Mouse (Mus musculus): ENCODE results near the gene 9430097D07Rik.

9430097D07Rik gene

DNA sequence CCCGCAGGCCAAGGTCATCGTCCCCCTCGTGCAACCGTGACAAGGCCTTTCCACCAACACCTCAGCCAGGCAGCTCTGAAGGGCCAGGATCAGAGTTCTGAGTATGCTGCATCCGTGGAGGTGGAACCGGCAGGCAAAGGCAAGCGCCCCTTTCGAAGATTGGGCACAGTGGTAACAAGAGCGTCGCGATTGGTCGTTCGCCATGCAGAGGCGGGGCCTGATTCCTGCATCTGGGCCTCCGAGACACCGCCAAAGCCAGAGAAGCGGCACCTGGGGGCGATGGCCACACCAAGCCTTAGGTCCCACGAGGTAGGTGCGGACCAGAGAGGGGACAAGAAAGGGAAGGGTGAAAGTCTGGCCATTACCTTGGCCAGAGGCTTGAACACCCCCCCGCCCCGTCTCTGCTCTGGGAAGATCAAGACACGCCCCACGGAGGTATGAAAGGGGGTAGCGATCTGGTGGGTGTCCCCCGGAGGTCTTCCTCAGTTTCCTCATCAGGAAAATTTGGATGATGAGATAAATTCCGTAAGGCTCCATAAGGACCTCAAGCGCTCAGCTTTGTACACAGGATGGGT, at the start of gene 9430097D07Rik:
9430097D07Rik (minus strand) TSS at position 99 of the 575 bp plus-strand sequence.
- DNase-seq (ENCODE audit: low spot score) = no peak

DNA sequence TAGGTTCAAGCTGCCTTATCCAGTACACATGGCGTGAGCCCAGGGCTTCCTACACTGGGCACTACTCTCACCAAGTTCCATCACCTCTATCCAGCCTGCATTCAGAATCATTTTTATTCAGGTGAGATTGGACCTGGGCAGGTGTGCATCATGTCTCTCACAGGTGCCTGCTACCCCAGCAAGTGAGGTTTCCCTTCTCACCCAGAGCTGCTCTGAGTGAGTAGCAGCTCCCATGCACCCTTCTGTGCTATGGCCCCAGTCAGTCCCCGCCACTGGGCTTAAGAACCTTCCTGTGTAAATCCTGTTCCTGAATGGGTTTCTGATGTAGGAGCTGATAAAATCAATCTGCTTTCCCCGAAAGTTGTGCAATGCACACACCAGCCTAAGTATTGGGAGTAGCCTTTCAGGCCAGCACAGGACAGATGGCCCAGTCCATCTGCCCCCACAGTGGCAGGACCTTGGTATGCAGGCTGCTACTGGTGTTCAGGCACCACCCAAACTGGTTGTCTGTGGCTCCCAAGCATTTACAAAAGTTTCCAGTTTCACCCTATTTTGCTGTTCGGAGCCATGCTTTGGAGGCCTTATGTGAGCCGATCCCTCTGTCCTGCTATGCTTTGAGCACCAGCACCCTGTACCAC, 48.7 kb upstream of the 9430097D07Rik start:
- no peak for DNase-seq (ENCODE audit: low spot score)

- no peak for DNase-seq (ENCODE audit: low spot score)
Measured at GRCm38 (mm10) chr2:32621517-32621859, 46.0 kb upstream of the 9430097D07Rik start, which contains the start of gene Ak1. Ak1 (plus strand) TSS chr2:32621758.

DNA sequence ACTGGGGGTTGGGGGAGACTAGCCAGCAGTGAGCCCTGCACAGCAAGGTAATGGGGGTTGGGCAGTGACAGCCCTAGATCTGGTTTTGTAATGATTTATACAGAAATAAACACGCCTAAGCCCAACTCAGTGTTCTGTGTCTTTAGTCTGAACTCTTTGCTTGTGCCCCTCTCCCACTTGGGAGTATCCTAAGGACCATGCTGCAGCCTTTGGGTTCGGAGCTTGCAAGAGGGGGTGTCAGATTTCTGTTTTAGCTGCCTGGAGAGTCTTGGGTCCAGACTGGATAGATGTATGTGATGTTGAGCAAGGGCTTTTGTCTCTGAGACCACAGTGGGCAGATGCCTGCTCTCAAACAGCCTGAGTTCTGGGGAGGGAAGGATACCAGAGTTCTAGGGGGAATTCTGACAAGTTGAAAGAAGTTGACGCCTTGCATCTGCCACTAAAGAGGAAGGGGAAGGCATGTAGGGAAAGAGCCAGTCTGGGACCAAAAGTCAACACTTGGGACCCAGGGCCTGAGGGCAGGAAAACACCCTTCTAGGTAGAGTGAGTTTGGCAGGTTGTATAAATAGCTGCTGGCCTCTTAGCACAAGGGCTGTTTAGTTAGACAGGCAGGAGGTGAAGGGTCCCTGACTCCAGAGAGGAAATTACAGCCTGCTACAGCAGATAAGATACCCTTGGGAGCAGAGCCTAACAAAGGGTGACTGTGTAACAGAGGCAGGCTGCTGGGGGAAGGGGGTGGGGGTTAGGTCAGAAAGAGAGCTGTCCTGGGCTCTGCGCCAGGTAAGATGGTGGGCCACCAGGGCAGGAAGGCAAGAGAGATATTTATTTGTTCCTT, 45.4 kb upstream of the 9430097D07Rik start:
- DNase-seq (ENCODE audit: low spot score) = no peak

DNA sequence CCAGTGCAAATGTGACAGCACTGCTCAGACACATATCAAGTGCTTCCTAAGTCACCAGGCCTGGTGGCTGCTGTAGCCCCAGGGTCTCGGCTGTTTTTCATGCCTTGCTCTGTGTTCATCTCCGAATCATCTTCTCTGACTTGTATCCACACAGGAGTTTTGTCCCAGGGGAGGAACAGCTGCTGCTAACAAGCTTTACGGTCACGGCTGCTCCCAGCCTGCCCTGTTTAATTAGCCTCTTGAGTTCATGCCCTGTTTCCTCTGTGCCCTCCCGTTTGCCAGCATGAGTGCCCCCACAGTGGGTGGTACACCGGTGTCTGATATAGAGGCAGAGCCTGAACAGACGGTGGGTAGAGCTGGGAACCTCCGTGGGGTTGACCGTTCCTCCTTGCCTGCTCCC, 42.6 kb upstream of the 9430097D07Rik start:
- DNase-seq (ENCODE audit: low spot score) = no peak

DNA sequence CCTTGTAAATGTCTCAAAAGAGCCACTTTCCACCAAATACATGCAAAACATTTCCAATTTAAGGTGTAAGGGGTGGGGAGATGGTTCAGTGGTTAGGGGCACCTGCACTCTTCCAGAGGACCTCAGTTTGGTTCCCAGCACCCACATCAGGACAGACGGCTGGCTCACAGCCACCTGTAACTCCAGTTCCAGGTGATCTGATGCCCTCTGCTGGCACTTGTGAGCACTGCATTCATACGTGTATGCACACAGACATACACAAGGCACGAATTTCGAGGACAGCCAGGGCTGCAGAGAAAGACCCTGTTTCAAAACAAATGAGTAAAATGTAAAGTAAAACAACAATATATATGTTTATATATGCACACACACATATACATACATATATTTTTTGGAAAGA, 42.1 kb upstream of the 9430097D07Rik start:
- DNase-seq (ENCODE audit: low spot score) = no peak

GRCm38 (mm10) chr2:32617109-32617508, 41.6 kb upstream of the 9430097D07Rik start:
- DNase-seq (ENCODE audit: low spot score) = no peak

DNA sequence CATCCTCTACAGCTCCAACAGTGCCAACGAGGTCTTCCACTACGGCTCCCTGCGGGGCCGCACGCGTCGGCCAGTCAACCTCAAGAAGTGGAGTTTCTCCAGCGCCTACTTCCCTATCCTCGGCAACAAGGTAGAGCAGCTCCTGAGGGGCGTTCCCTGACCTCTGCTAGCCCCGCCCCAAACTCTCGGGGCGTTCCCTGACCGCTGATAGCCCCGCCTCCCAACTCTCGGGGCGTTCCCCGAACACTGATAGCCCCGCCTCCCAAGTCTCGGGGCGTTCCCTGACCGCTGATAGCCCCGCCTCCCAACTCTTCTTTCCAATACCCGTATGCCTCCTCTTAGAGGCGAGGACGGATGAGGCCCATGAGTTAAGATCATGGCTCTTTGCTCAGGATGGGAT, 36.8 kb upstream of the 9430097D07Rik start:
- DNase-seq (ENCODE audit: low spot score) = no peak

- no peak for DNase-seq (ENCODE audit: low spot score)
Measured at GRCm38 (mm10) chr2:32610610-32611229, 35.2 kb upstream of the 9430097D07Rik start.

GRCm38 (mm10) chr2:32608778-32609435, 33.4 kb upstream of the 9430097D07Rik start:
- no peak for DNase-seq (ENCODE audit: low spot score)

GRCm38 (mm10) chr2:32608141-32608777, 32.8 kb upstream of the 9430097D07Rik start:
- no peak for DNase-seq (ENCODE audit: low spot score)

- DNase-seq (ENCODE audit: low spot score) = no peak
Measured at GRCm38 (mm10) chr2:32607262-32607947, 31.9 kb upstream of the 9430097D07Rik start.

- DNase-seq (ENCODE audit: low spot score) = no peak
Measured at GRCm38 (mm10) chr2:32606161-32607142, 31.0 kb upstream of the 9430097D07Rik start.

DNA sequence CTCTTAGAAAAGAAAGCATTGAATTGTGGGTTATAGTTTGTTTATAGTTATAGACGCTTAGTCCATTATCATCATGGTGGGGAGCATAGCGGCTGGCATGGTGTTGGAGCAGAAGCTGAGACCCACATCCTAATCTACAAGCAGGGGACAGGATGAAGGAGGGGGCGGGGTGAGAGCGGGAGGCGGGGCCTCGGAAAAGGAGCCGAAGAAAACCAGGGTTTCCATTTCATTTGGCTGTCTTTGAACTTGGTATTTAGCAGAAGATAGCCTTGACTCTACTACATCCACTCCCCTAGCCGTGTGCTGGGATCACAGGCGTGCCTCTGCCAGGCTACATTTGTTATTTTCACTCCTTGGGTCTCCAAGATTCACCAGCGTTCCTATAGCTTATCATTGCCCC, 29.1 kb upstream of the 9430097D07Rik start:
- no peak for DNase-seq (ENCODE audit: low spot score)

DNA sequence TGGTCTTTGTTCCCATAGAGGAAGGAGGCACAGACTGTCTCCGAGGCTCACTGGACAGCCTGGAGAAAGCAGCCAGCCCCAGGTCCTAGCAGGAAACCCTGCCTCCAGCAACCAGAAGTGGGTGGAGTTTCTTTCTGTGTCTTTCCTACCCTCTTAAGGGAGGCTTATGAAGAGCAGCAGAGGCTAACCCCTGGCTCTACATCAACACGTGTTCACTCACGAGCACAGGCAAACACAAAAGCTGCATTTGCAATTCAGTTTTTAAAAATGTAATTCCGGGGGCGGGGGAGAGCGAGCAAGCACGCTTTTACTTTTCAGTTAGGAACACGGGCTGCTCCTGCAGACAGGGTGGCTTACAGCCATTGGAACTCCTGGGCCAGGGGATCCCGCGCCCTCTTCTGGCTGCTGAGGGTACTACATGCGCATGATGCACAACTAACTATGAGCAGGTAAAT, 27.1 kb upstream of the 9430097D07Rik start:
- peak; percentile 68 for DNase-seq (ENCODE audit: low spot score)

- no peak for DNase-seq (ENCODE audit: low spot score)
Measured at GRCm38 (mm10) chr2:32601417-32602065, 26.1 kb upstream of the 9430097D07Rik start.

- no peak for DNase-seq (ENCODE audit: low spot score)
Measured at GRCm38 (mm10) chr2:32599409-32599808, 23.9 kb upstream of the 9430097D07Rik start, which contains the start of gene St6galnac6. St6galnac6 (plus strand) TSS chr2:32599709.

DNA sequence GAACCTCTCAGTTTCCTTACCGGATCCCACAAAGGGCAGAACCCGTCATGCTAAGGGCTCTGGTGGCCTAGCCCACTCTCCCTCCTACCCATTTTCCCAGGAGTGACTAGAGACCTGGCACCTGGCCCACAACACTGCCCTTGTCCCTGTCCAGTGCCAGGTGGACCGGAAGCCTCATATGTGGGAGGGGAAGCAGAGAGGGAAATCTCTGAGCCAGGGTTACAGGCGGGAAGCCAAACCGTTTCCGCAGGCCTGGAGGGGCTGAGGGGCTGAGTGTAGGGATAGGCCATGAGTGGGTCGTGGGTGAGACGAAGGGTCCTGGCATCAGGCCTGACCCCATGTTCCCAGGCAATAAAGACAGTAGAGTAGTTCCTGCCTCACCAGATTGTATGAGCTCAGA, 23.0 kb upstream of the 9430097D07Rik start:
- DNase-seq (ENCODE audit: low spot score) = no peak

GRCm38 (mm10) chr2:32597699-32598098, 22.2 kb upstream of the 9430097D07Rik start:
- no peak for DNase-seq (ENCODE audit: low spot score)

Measured in urinary bladder, postnatal 10 days (tissue).